Mouse (Mus musculus): ENCODE results near the gene Bola3. TPM values are rescaled to one million over a fixed set of nuclear protein-coding genes. Genes with fewer than 3 reads are reported as not detected.
"Not testable (repeated sequence)": the region's sequence is repeated elsewhere in the genome, so short reads cannot be mapped to it uniquely, and the experiment has no call there.

The Bola3 gene
- polyA plus RNA-seq, 1 experiment, result 128 TPM

GRCm38 (mm10) chr6:83326394-83326736 lies 22.6 kb upstream of the Bola3 start:
- Histone ChIP-seq H3K4me3 (replicated peaks; ENCODE audit: control insufficient read depth, low read depth, low read length) (peak overlapping the region; percentile 85), H3K4me1 (ENCODE audit: control insufficient read depth, insufficient read depth, low read length) (peaks cover 3% of the 10 kb centered on the region; the same call in 1 of the 2 replicates), H3K27ac (ENCODE audit: control insufficient read depth, insufficient read depth, low read depth, low read length, poor library complexity) (peak overlapping the region; percentile 99)
- WGBS, result under 1% methylated on average over 6 of the region's 6 CpGs
- TF ChIP-seq POLR2A (IDR thresholded peaks at IDR 0.05; ENCODE audit: borderline replicate concordance, control insufficient read depth, low read depth, low read length) (no peak), CTCF (IDR thresholded peaks at IDR 0.05; ENCODE audit: control insufficient read depth, insufficient read depth, low read length) (no peak)

- Histone ChIP-seq H3K4me3 (replicated peaks; ENCODE audit: control insufficient read depth, low read depth, low read length) (peak overlapping the region; percentile 85), H3K27ac (ENCODE audit: control insufficient read depth, insufficient read depth, low read depth, low read length, poor library complexity) (no peak overlapping the region), H3K4me1 (ENCODE audit: control insufficient read depth, insufficient read depth, low read length) (peaks cover 3% of the 10 kb centered on the region; the same call in 1 of the 2 replicates)
- TF ChIP-seq POLR2A (IDR thresholded peaks at IDR 0.05; ENCODE audit: borderline replicate concordance, control insufficient read depth, low read depth, low read length) (no peak), CTCF (IDR thresholded peaks at IDR 0.05; ENCODE audit: control insufficient read depth, insufficient read depth, low read length) (no peak)
- WGBS, result 29% methylated on average over 6 of the region's 6 CpGs
Measured at GRCm38 (mm10) chr6:83326761-83327160, 22.2 kb upstream of the Bola3 start.

GRCm38 (mm10) chr6:83327591-83328190 lies 21.3 kb upstream of the Bola3 start:
- Histone ChIP-seq H3K4me3 (replicated peaks; ENCODE audit: control insufficient read depth, low read depth, low read length) (no peak overlapping the region), H3K4me1 (ENCODE audit: control insufficient read depth, insufficient read depth, low read length) (peaks cover 3% of the 10 kb centered on the region; the same call in 1 of the 2 replicates), H3K27ac (ENCODE audit: control insufficient read depth, insufficient read depth, low read depth, low read length, poor library complexity) (no peak overlapping the region)
- TF ChIP-seq CTCF (IDR thresholded peaks at IDR 0.05; ENCODE audit: control insufficient read depth, insufficient read depth, low read length) (no peak), POLR2A (IDR thresholded peaks at IDR 0.05; ENCODE audit: borderline replicate concordance, control insufficient read depth, low read depth, low read length) (no peak)
- WGBS, result 85% methylated on average over 3 of the region's 3 CpGs

- Histone ChIP-seq H3K4me1 (ENCODE audit: control insufficient read depth, insufficient read depth, low read length) (no peaks in the 10 kb centered on the region), H3K4me3 (replicated peaks; ENCODE audit: control insufficient read depth, low read depth, low read length) (no peak overlapping the region), H3K27ac (ENCODE audit: control insufficient read depth, insufficient read depth, low read depth, low read length, poor library complexity) (no peak overlapping the region)
- no peak for TF ChIP-seq POLR2A (IDR thresholded peaks at IDR 0.05; ENCODE audit: borderline replicate concordance, control insufficient read depth, low read depth, low read length)
- TF ChIP-seq CTCF (IDR thresholded peaks at IDR 0.05; ENCODE audit: control insufficient read depth, insufficient read depth, low read length), result no peak
- WGBS, result 81% methylated on average over 3 of the region's 3 CpGs
Measured at GRCm38 (mm10) chr6:83341387-83341786, 7.6 kb upstream of the Bola3 start.

- TF ChIP-seq POLR2A (IDR thresholded peaks at IDR 0.05; ENCODE audit: borderline replicate concordance, control insufficient read depth, low read depth, low read length) (no peak), CTCF (IDR thresholded peaks at IDR 0.05; ENCODE audit: control insufficient read depth, insufficient read depth, low read length) (no peak)
Measured at GRCm38 (mm10) chr6:83342957-83343356, 6.0 kb upstream of the Bola3 start.

GRCm38 (mm10) chr6:83345285-83345684 lies 3.7 kb upstream of the Bola3 start:
- H3K4me1 ChIP-seq (ENCODE audit: control insufficient read depth, insufficient read depth, low read length); H3K27ac ChIP-seq (ENCODE audit: control insufficient read depth, insufficient read depth, low read depth, low read length, poor library complexity); H3K4me3 ChIP-seq (replicated peaks; ENCODE audit: control insufficient read depth, low read depth, low read length): not testable (repeated sequence)
- 80% methylated on average over 8 of the region's 8 CpGs for WGBS

More at GRCm38 (mm10) chr6:83342957-83343356, 6.0 kb upstream of the Bola3 start:
- Histone ChIP-seq H3K4me3 (replicated peaks; ENCODE audit: control insufficient read depth, low read depth, low read length) (no peak overlapping the region), H3K27ac (ENCODE audit: control insufficient read depth, insufficient read depth, low read depth, low read length, poor library complexity) (no peak overlapping the region), H3K4me1 (ENCODE audit: control insufficient read depth, insufficient read depth, low read length) (no peaks in the 10 kb centered on the region)
- 92% methylated on average over 2 of the region's 2 CpGs for WGBS

DNA sequence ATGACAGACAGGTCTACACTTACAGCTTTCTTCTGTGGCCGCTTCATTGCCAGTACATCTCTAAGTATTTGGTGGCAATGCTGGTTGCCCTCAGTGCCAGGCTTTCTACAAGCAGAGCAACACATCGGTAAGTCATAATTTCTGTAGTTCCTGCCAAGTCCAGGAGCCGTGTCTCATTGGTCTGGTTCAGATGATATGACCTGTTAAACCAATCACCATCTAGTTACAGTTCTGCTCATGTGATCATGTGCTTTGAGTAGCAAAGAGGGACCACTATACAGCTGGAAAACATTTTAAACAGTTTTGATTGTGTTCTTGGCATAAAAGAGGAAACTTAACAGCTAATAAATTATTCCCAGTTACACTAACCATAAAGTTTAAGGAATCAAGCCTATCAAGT lies 1.0 kb upstream of the Bola3 start:
- Histone ChIP-seq H3K4me1 (ENCODE audit: control insufficient read depth, insufficient read depth, low read length) (no peaks in the 10 kb centered on the region; the same call in 1 of the 2 replicates), H3K27ac (ENCODE audit: control insufficient read depth, insufficient read depth, low read depth, low read length, poor library complexity) (no peak overlapping the region), H3K4me3 (replicated peaks; ENCODE audit: control insufficient read depth, low read depth, low read length) (no peak overlapping the region)
- WGBS, result 67% methylated on average over 3 of the region's 3 CpGs
- TF ChIP-seq CTCF (IDR thresholded peaks at IDR 0.05; ENCODE audit: control insufficient read depth, insufficient read depth, low read length) (no peak), POLR2A (IDR thresholded peaks at IDR 0.05; ENCODE audit: borderline replicate concordance, control insufficient read depth, low read depth, low read length) (no peak)

DNA sequence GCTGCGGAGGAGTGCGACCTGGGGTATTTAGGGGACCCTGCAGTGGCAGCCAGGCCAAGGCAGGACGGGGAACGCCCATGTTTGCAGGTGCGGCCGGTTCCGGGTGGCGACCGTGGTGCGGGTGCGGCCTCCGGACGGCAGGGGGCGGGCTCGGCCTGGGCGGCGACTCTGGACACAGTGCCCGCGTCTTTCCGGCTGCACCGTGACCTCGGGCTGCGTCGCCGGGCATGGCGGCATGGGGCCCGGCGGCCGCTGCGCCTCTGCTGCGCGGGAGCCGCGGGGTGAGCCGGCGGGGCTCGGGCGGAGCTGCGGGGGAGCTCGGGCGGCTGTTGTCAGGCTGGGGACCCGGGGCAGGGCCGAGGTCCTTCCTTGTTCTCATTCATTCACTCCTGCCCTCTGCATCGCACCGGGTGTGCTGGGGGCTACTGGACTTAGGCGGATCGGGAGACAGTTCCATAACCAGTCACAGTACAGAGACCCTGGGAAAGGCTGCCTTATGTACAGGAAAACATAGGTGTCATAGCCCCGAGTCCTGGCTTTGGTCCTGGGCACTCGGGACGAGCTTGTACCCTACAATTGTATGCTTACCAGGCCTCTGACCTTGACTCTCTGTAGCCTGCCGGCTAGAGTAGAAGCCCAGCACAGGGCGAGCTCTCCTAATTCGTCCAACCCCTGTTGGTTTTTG lies 469 bp downstream of the Bola3 start:
- Histone ChIP-seq H3K4me3 (replicated peaks; ENCODE audit: control insufficient read depth, low read depth, low read length) (peak overlapping the region; percentile 82), H3K27ac (ENCODE audit: control insufficient read depth, insufficient read depth, low read depth, low read length, poor library complexity) (peak overlapping the region; percentile 67), H3K4me1 (ENCODE audit: control insufficient read depth, insufficient read depth, low read length) (no peaks in the 10 kb centered on the region; the same call in 1 of the 2 replicates)
- under 1% methylated on average over 53 of the region's 53 CpGs for WGBS
- peak; percentile 95; the same call in 1 of the 2 replicates for TF ChIP-seq POLR2A (IDR thresholded peaks at IDR 0.05; ENCODE audit: borderline replicate concordance, control insufficient read depth, low read depth, low read length)
- TF ChIP-seq CTCF (IDR thresholded peaks at IDR 0.05; ENCODE audit: control insufficient read depth, insufficient read depth, low read length), result peak; percentile 90

All from bone marrow, adult 2 months (tissue).